Mouse (Mus musculus): Measurements from ENCODE around the gene Plppr1. TPM values are rescaled to one million over a fixed set of nuclear protein-coding genes. Genes with fewer than 3 reads are reported as not detected.
A peak's percentile ranks its signal among the peaks of the same experiment; 100 is the strongest.

The Plppr1 gene
- polyA plus RNA-seq, 1 experiment = 0.88 TPM

DNA sequence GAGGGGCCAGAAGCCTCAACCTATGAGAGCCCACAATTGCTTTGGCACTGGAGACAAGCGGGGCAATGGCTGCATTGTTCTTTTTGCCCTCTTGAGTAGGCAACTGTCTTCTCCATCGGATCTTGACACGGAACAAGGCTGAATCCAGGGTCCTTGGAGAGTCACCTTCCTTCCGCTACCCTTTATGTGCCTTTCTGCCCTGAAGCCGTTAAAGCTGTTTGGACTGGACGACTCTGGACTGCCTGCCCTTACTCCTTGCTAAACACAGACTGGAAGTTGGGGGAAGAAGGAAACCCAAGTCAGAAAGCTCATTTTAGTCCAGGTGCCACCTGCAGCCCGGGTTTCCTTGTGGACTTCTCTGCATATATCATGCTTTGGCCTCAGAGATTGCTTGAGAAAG is 516 bp upstream of the Plppr1 start:
- no peaks in the 10 kb centered on the region for H3K36me3 ChIP-seq (ENCODE audit: control insufficient read depth, insufficient read depth, low read length)
- peak; percentile 14 for DNase-seq
- H3K4me1 ChIP-seq (ENCODE audit: control insufficient read depth, insufficient read depth, low read length) = 0 out of 2 replicates have a peak, but pooled peaks cover 2% of the 10 kb centered on the region
- H3K27me3 ChIP-seq (replicated peaks; ENCODE audit: control insufficient read depth, insufficient read depth, low read length) = no peaks in the 10 kb centered on the region
- WGBS = 10% methylated on average over 7 of the region's 7 CpGs
- H3K27ac ChIP-seq (ENCODE audit: insufficient read depth, low read depth, low read length) = no peak overlapping the region; the same call in 1 of the 2 replicates
- TF ChIP-seq POLR2A (IDR thresholded peaks at IDR 0.05; ENCODE audit: low read depth, low read length) (no peak), CTCF (conservative IDR thresholded peaks at IDR 0.05; ENCODE audit: insufficient read depth, insufficient read length, low read depth, low read length) (no peak)
- peak overlapping the region; percentile 63 for H3K4me3 ChIP-seq (ENCODE audit: insufficient read depth, low read depth, low read length)

DNA sequence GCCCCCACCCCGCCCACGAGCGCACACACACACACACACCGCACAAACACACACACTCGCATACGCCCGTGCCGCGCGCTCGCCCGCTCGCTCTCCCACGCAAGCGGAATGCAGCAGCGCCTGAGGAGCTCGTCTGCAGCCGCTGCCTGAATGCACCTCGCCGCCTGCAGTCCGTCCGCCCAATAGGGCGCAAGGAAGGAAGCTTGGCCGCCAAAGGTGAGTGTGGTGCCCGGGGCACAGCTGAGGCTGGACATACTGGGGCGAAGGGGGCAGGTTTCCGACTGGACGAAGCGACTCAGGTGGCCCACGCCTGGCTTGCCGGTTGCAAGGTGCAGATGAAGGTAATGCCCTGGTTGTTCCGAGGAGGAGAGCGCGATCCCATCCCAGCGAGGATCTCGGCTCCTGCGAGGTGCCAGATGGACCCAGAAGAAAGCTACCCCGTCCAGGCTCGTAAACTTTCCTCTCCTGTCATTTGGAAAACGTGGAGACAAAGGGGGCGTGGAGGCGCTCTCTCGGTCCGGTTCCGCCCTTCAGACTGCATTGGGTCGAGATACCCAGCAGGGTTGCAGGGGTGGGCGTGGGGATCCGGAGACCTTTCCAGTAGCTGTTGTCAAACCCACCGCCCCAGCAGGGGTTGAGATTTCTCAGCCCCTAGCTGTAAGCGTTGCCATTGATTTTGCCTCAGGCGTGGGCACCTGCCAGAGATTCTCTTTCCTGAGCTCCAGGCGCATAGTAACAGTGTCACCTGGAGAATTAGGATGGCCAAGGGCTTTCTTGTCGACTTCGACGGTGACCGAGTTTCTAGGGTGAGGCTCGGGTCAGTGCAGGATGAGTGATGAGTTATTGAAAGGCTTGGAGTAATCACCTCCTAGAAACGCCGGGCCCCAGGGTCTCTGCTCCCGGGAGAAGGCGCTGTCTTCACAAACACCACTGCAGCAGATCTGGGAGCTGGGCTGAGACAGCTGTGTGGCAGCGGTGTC is 619 bp downstream of the Plppr1 start:
- TF ChIP-seq CTCF (conservative IDR thresholded peaks at IDR 0.05; ENCODE audit: insufficient read depth, insufficient read length, low read depth, low read length) (no peak), POLR2A (IDR thresholded peaks at IDR 0.05; ENCODE audit: low read depth, low read length) (no peak)
- DNase-seq = peak; percentile 35
- H3K4me1 ChIP-seq (ENCODE audit: control insufficient read depth, insufficient read depth, low read length) = 0 out of 2 replicates have a peak, but pooled peaks cover 2% of the 10 kb centered on the region
- H3K4me3 ChIP-seq (ENCODE audit: insufficient read depth, low read depth, low read length) = peak overlapping the region; percentile 63
- H3K27ac ChIP-seq (ENCODE audit: insufficient read depth, low read depth, low read length) = no peak overlapping the region
- no peaks in the 10 kb centered on the region for H3K27me3 ChIP-seq (replicated peaks; ENCODE audit: control insufficient read depth, insufficient read depth, low read length)
- WGBS = 3% methylated on average over 62 of the region's 62 CpGs
- no peaks in the 10 kb centered on the region for H3K36me3 ChIP-seq (ENCODE audit: control insufficient read depth, insufficient read depth, low read length)

DNA sequence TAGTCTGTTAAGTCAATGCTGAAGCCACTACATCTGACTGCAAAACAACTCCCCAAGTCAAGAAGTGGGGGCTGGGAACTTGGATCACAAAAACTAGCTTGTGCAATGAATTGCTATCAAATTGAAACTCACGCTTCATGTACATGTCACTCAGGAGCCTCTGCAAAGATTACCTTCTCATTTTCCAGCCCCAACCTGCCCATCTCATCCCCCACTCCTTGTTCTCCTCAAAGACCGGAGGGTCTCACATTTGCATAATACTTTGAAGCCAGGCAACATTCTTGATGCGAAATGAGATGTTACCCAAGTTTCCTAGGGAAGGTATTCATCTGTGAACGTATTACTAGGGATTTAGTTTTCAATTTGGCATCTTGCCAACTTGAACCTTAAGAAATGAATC is 10.4 kb downstream of the Plppr1 start:
- Histone ChIP-seq H3K4me3 (ENCODE audit: insufficient read depth, low read depth, low read length) (no peak overlapping the region), H3K36me3 (ENCODE audit: control insufficient read depth, insufficient read depth, low read length) (no peaks in the 10 kb centered on the region), H3K27ac (ENCODE audit: insufficient read depth, low read depth, low read length) (no peak overlapping the region), H3K4me1 (ENCODE audit: control insufficient read depth, insufficient read depth, low read length) (no peaks in the 10 kb centered on the region), H3K27me3 (replicated peaks; ENCODE audit: control insufficient read depth, insufficient read depth, low read length) (no peaks in the 10 kb centered on the region)
- no peak for DNase-seq
- 85% methylated on average over 4 of the region's 4 CpGs for whole genome bisulfite sequencing
- TF ChIP-seq CTCF (conservative IDR thresholded peaks at IDR 0.05; ENCODE audit: insufficient read depth, insufficient read length, low read depth, low read length) (no peak), POLR2A (IDR thresholded peaks at IDR 0.05; ENCODE audit: low read depth, low read length) (no peak)

DNA sequence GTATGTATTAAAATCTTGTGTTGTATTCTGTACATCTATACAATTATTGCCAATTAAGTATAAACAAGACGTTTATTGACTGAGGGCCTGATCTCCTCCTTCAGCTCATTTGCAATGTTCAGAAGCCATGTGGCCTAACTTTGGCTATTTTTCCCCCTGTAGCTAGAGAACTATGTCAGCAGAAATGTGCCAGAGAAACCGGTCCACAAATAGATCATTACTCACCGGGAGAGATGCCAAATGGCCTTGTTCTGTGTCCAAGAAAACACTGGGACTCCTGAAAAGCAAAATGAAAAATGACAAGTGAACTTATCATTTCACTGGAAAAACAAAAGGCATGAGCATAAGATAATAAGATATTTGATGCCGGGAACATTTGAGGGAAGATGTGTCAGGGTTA is 13.8 kb downstream of the Plppr1 start:
- no peaks in the 10 kb centered on the region for H3K36me3 ChIP-seq (ENCODE audit: control insufficient read depth, insufficient read depth, low read length)
- H3K4me1 ChIP-seq (ENCODE audit: control insufficient read depth, insufficient read depth, low read length) = no peaks in the 10 kb centered on the region
- H3K27ac ChIP-seq (ENCODE audit: insufficient read depth, low read depth, low read length) = no peak overlapping the region
- peak; percentile 69 for DNase-seq
- no peaks in the 10 kb centered on the region for H3K27me3 ChIP-seq (replicated peaks; ENCODE audit: control insufficient read depth, insufficient read depth, low read length)
- TF ChIP-seq CTCF (conservative IDR thresholded peaks at IDR 0.05; ENCODE audit: insufficient read depth, insufficient read length, low read depth, low read length) (no peak), POLR2A (IDR thresholded peaks at IDR 0.05; ENCODE audit: low read depth, low read length) (no peak)
- 23% methylated on average over 4 of the region's 4 CpGs for WGBS
- H3K4me3 ChIP-seq (ENCODE audit: insufficient read depth, low read depth, low read length) = no peak overlapping the region

DNA sequence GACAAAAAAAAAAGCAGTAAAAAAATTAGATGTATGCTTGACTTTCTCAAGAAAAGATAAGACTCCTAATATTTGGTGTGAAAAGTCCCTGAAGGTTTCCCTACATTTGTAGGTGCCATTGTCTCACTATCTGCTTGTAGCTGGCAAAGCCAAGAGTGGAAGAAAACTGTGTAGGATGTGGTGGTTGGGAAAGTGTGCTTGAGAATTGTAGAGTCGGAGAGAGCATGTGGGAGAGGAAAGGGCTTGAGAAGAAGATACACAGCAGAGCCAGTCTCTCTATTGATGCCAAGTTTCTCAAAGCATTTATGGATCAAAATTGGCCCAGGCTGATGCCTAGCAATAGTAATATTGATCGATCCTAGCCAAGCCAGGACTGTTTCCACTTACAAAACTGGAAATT is 16.8 kb downstream of the Plppr1 start:
- H3K4me3 ChIP-seq (ENCODE audit: insufficient read depth, low read depth, low read length) = no peak overlapping the region
- H3K4me1 ChIP-seq (ENCODE audit: control insufficient read depth, insufficient read depth, low read length) = no peaks in the 10 kb centered on the region
- no peak for DNase-seq
- H3K27me3 ChIP-seq (replicated peaks; ENCODE audit: control insufficient read depth, insufficient read depth, low read length) = no peaks in the 10 kb centered on the region
- no peaks in the 10 kb centered on the region for H3K36me3 ChIP-seq (ENCODE audit: control insufficient read depth, insufficient read depth, low read length)
- no peak overlapping the region for H3K27ac ChIP-seq (ENCODE audit: insufficient read depth, low read depth, low read length)
- no peak for TF ChIP-seq CTCF (conservative IDR thresholded peaks at IDR 0.05; ENCODE audit: insufficient read depth, insufficient read length, low read depth, low read length)
- TF ChIP-seq POLR2A (IDR thresholded peaks at IDR 0.05; ENCODE audit: low read depth, low read length) = no peak
- WGBS = 97% methylated on average over 2 of the region's 2 CpGs

DNA sequence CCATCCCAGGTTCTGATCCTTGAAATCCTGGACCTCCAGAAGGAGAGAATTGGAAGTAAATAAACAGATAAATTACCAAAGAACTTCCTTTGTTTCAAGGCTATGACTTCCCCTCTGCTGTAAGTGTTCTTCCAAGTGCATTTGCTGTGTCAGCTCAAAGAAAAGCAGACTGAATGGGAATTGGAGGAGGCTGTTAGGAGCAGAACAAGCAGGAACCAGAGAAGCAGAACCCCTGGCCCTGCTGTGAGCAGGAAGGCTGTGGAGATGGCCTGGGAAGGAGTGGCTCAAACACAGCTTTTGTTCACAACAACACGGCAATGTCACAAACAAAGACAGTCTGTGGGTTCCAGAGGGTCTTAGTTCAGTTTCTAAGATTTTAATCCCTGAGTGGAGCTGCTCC is 20.3 kb downstream of the Plppr1 start:
- TF ChIP-seq CTCF (conservative IDR thresholded peaks at IDR 0.05; ENCODE audit: insufficient read depth, insufficient read length, low read depth, low read length) (no peak), POLR2A (IDR thresholded peaks at IDR 0.05; ENCODE audit: low read depth, low read length) (no peak)
- Histone ChIP-seq H3K4me3 (ENCODE audit: insufficient read depth, low read depth, low read length) (no peak overlapping the region), H3K36me3 (ENCODE audit: control insufficient read depth, insufficient read depth, low read length) (no peaks in the 10 kb centered on the region), H3K27me3 (replicated peaks; ENCODE audit: control insufficient read depth, insufficient read depth, low read length) (no peaks in the 10 kb centered on the region), H3K4me1 (ENCODE audit: control insufficient read depth, insufficient read depth, low read length) (no peaks in the 10 kb centered on the region), H3K27ac (ENCODE audit: insufficient read depth, low read depth, low read length) (no peak overlapping the region)
- no peak for DNase-seq
- WGBS = 55% methylated on average over 1 of the region's 1 CpGs

DNA sequence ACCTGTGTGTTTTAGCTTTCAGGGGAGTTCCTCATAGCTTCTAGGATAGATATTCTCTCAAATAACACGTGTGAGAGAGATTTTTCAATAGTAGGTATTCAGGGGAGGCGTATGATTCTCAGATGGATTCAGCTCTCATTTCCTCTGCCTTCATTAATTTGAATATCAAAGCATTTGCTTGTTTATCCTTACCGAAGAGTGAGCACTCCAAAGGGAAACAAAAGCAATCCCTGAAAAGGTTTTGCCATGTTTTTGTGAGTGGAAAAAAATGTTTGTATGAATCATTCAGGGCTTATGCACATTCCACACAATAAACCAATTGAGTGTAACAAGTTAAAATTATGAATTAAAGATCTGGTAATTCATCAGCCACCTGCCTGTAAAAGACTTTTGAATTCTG is 29.1 kb downstream of the Plppr1 start:
- Histone ChIP-seq H3K36me3 (ENCODE audit: control insufficient read depth, insufficient read depth, low read length) (no peaks in the 10 kb centered on the region), H3K4me3 (ENCODE audit: insufficient read depth, low read depth, low read length) (no peak overlapping the region), H3K27me3 (replicated peaks; ENCODE audit: control insufficient read depth, insufficient read depth, low read length) (no peaks in the 10 kb centered on the region), H3K4me1 (ENCODE audit: control insufficient read depth, insufficient read depth, low read length) (no peaks in the 10 kb centered on the region), H3K27ac (ENCODE audit: insufficient read depth, low read depth, low read length) (no peak overlapping the region)
- WGBS = 55% methylated on average over 3 of the region's 3 CpGs
- no peak for TF ChIP-seq CTCF (conservative IDR thresholded peaks at IDR 0.05; ENCODE audit: insufficient read depth, insufficient read length, low read depth, low read length)
- no peak for TF ChIP-seq POLR2A (IDR thresholded peaks at IDR 0.05; ENCODE audit: low read depth, low read length)
- DNase-seq = no peak
